Mouse (Mus musculus): ENCODE measurements around the gene Asns. TPM values are rescaled to one million over a fixed set of nuclear protein-coding genes. Genes with fewer than 3 reads are reported as not detected.
"Not testable (repeated sequence)": the region's sequence is repeated elsewhere in the genome, so short reads cannot be mapped to it uniquely, and the experiment has no call there.

Gene Asns
- total and polyA plus RNA-seq, 2 experiments, result 1.0 to 2.3 TPM

DNA sequence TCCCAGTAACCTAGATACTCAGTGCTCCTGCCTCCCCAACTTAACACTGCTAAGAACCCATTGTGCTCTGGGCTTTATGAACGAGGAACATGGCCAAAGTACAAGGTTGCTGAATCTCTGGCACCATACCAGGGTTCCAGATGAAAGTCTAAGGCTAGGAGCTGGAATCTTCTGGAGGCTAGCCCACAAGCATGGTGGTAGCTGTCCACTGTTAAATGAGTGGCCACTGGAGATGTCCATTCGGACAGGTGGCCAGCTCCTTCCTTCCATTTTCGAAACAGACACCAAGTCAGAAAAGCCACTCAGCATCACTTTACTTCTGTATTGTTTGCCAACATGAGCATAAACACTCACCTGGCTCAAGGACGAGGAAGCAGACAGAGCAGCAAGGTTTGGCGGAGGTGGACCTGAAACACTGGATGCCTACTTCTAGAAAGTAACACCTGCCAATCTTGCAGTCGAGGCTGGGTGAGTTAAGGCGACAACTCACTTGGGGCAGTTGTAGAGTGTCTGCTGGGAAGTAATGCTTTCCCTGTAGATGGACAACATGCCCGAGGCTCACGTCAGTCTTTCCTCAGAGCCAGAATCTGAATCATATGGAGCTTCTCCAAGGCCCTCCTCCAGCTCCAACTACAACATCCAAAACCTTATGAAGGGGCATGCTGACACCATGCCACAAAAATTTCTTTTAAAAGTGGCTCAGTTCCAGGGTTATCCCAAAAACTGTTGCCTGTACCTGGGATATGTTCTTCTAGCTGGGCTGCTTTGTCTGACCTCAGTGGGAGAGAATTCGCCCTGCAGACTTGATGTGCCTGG lies 20.4 kb downstream of the Asns start:
- DNase-seq (ENCODE audit: extremely low read depth, low read depth, low spot score), result no peak
- Histone ChIP-seq H3K9ac (ENCODE audit: low read depth, low read length) (no peak overlapping the region), H3K4me1 (ENCODE audit: control insufficient read depth, insufficient read depth, low read length) (no peaks in the 10 kb centered on the region), H3K27ac (replicated peaks; ENCODE audit: insufficient read depth, low read depth, low read length) (no peak overlapping the region), H3K4me3 (ENCODE audit: insufficient read depth, low read depth, low read length) (no peak overlapping the region), H3K27me3 (ENCODE audit: control insufficient read depth, insufficient read depth, low read length) (no peaks in the 10 kb centered on the region), H3K79me2 (ENCODE audit: control insufficient read depth, insufficient read depth, low read length) (no peaks in the 10 kb centered on the region), H3K36me3 (ENCODE audit: control insufficient read depth, insufficient read depth, low read length) (no peaks in the 10 kb centered on the region)
- 82% methylated on average over 10 of the region's 10 CpGs for WGBS
- TF ChIP-seq POLR2A (IDR thresholded peaks at IDR 0.05; ENCODE audit: extremely low read depth, insufficient read depth, low read length), result no peak
- TF ChIP-seq CTCF (IDR thresholded peaks at IDR 0.05; ENCODE audit: low read depth, low read length), result no peak

DNA sequence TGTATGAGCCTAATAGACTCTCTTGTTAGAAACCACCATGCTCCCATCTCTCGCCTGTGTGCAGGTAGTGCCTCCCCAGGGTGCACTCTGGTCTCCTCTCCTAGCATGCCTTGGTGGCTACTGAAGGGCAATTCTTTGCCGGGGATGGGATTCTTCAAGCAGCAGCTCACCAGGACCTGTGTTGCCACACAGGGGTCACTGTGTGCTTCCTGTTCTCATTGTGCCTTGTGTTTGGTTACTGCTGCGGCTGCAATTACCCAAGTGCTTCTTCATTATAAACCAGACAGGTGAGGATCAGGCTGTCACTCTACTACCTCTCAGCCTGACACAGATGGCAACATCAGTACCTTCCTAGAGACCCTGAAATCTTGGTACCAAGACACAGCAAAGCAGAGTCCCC lies 21.6 kb downstream of the Asns start:
- no peak overlapping the region for H3K9ac ChIP-seq (ENCODE audit: low read depth, low read length)
- no peak overlapping the region for H3K27ac ChIP-seq (replicated peaks; ENCODE audit: insufficient read depth, low read depth, low read length)
- TF ChIP-seq CTCF (IDR thresholded peaks at IDR 0.05; ENCODE audit: low read depth, low read length), result no peak
- TF ChIP-seq POLR2A (IDR thresholded peaks at IDR 0.05; ENCODE audit: extremely low read depth, insufficient read depth, low read length), result no peak
- H3K36me3 ChIP-seq (ENCODE audit: control insufficient read depth, insufficient read depth, low read length), result no peaks in the 10 kb centered on the region
- DNase-seq (ENCODE audit: extremely low read depth, low read depth, low spot score), result no peak
- H3K4me3 ChIP-seq (ENCODE audit: insufficient read depth, low read depth, low read length), result no peak overlapping the region
- no peaks in the 10 kb centered on the region for H3K79me2 ChIP-seq (ENCODE audit: control insufficient read depth, insufficient read depth, low read length)
- no peaks in the 10 kb centered on the region for H3K4me1 ChIP-seq (ENCODE audit: control insufficient read depth, insufficient read depth, low read length)
- H3K27me3 ChIP-seq (ENCODE audit: control insufficient read depth, insufficient read depth, low read length), result no peaks in the 10 kb centered on the region
- WGBS, result 62% methylated on average over 3 of the region's 3 CpGs

DNA sequence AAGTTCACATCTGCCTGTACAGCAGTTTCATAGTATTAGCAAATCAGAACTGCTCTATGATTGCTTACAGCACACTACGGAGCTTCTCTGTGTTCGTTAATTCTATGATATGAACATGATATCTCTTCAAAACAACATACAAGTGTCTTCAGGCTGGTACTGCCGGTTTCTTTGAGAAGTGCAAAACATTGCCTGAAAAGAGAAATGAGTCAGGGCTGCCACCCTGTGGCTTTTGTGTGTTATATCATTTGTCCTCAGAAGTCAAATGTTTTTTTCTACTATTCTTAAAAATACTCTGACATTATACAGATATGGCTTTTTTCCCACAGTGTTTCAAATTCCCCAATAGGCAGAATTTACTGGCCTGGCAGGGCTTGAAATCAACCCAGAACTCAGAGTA lies 22.5 kb downstream of the Asns start:
- Histone ChIP-seq H3K79me2 (ENCODE audit: control insufficient read depth, insufficient read depth, low read length) (no peaks in the 10 kb centered on the region), H3K36me3 (ENCODE audit: control insufficient read depth, insufficient read depth, low read length) (no peaks in the 10 kb centered on the region), H3K9ac (ENCODE audit: low read depth, low read length) (no peak overlapping the region), H3K27me3 (ENCODE audit: control insufficient read depth, insufficient read depth, low read length) (no peaks in the 10 kb centered on the region), H3K27ac (replicated peaks; ENCODE audit: insufficient read depth, low read depth, low read length) (no peak overlapping the region), H3K4me3 (ENCODE audit: insufficient read depth, low read depth, low read length) (no peak overlapping the region), H3K4me1 (ENCODE audit: control insufficient read depth, insufficient read depth, low read length) (no peaks in the 10 kb centered on the region)
- TF ChIP-seq POLR2A (IDR thresholded peaks at IDR 0.05; ENCODE audit: extremely low read depth, insufficient read depth, low read length), result no peak
- TF ChIP-seq CTCF (IDR thresholded peaks at IDR 0.05; ENCODE audit: low read depth, low read length), result no peak
- 41% methylated on average over 3 of the region's 3 CpGs for WGBS
- no peak for DNase-seq (ENCODE audit: extremely low read depth, low read depth, low spot score)

DNA sequence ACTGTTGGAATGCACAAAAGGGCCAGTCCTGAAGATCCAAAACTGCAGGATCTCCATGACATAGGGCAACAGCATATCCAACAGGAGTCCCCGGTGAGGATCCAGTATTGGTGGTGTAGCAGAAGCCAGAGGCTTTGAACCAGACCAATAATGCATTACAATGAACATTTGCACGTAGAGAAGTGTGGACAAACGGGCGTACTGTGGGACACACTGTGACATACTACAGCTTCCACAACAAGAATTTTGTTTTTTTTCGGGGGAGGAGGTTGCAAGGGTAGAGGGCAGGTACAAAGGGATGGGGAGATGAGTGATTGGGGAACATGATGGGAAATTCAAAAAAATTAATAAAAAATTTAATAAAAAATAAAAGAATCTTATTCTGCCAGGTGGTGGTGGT lies 23.3 kb downstream of the Asns start:
- TF ChIP-seq CTCF (IDR thresholded peaks at IDR 0.05; ENCODE audit: low read depth, low read length) (no peak), POLR2A (IDR thresholded peaks at IDR 0.05; ENCODE audit: extremely low read depth, insufficient read depth, low read length) (no peak)
- Histone ChIP-seq H3K36me3 (ENCODE audit: control insufficient read depth, insufficient read depth, low read length) (no peaks in the 10 kb centered on the region), H3K27me3 (ENCODE audit: control insufficient read depth, insufficient read depth, low read length) (no peaks in the 10 kb centered on the region), H3K79me2 (ENCODE audit: control insufficient read depth, insufficient read depth, low read length) (no peaks in the 10 kb centered on the region), H3K4me3 (ENCODE audit: insufficient read depth, low read depth, low read length) (no peak overlapping the region), H3K4me1 (ENCODE audit: control insufficient read depth, insufficient read depth, low read length) (no peaks in the 10 kb centered on the region), H3K27ac (replicated peaks; ENCODE audit: insufficient read depth, low read depth, low read length) (no peak overlapping the region), H3K9ac (ENCODE audit: low read depth, low read length) (no peak overlapping the region)
- 84% methylated on average over 5 of the region's 5 CpGs for WGBS
- no peak for DNase-seq (ENCODE audit: extremely low read depth, low read depth, low spot score)

DNA sequence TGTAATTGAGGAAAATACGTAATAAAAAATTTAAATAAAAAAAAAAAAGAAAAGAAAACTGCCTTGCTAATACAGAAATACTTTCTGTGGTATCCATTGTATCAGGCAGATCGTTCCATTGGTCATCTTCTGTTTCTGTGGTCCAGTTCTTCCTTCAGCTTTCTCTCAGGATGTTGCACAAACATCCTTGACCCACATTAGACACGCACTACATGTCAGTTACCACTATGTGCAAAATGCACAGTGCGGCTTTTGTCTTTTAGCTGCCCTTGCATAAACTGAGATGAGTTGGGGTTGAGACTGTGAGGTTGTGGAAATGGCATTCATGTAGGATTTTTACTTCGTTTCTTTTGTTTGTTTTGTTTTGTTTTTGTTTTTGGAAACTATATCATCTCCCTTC lies 24.7 kb downstream of the Asns start:
- H3K36me3 ChIP-seq (ENCODE audit: control insufficient read depth, insufficient read depth, low read length), result no peaks in the 10 kb centered on the region
- no peak overlapping the region for H3K4me3 ChIP-seq (ENCODE audit: insufficient read depth, low read depth, low read length)
- 88% methylated on average over 5 of the region's 5 CpGs for WGBS
- H3K79me2 ChIP-seq (ENCODE audit: control insufficient read depth, insufficient read depth, low read length), result no peaks in the 10 kb centered on the region
- no peaks in the 10 kb centered on the region for H3K4me1 ChIP-seq (ENCODE audit: control insufficient read depth, insufficient read depth, low read length)
- H3K27me3 ChIP-seq (ENCODE audit: control insufficient read depth, insufficient read depth, low read length), result no peaks in the 10 kb centered on the region
- H3K27ac ChIP-seq (replicated peaks; ENCODE audit: insufficient read depth, low read depth, low read length), result no peak overlapping the region
- no peak for DNase-seq (ENCODE audit: extremely low read depth, low read depth, low spot score)
- TF ChIP-seq POLR2A (IDR thresholded peaks at IDR 0.05; ENCODE audit: extremely low read depth, insufficient read depth, low read length), result no peak
- no peak for TF ChIP-seq CTCF (IDR thresholded peaks at IDR 0.05; ENCODE audit: low read depth, low read length)
- H3K9ac ChIP-seq (ENCODE audit: low read depth, low read length), result no peak overlapping the region

DNA sequence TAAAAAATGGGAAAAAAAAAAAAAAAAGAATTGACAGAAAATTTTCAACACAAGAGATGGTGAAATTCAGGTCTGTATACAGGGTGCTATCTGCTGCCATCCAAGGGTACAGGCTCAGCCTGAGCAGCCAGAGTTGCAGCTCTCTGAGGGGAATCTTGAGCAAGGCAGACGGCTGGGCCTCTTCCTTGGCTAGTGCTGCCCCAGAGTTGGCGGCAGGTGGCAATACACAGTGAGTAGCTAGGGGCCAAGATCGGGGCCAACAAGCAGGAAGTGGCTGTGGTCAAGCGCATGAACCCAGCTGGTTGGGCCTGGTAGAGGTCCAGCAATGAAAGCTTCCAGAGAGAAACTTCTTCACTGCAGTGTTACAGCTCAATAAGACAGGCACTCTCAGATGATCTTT lies 27.2 kb downstream of the Asns start:
- H3K4me1 ChIP-seq (ENCODE audit: control insufficient read depth, insufficient read depth, low read length); H3K79me2 ChIP-seq (ENCODE audit: control insufficient read depth, insufficient read depth, low read length); H3K27me3 ChIP-seq (ENCODE audit: control insufficient read depth, insufficient read depth, low read length); H3K4me3 ChIP-seq (ENCODE audit: insufficient read depth, low read depth, low read length); DNase-seq (ENCODE audit: extremely low read depth, low read depth, low spot score); H3K27ac ChIP-seq (replicated peaks; ENCODE audit: insufficient read depth, low read depth, low read length); H3K36me3 ChIP-seq (ENCODE audit: control insufficient read depth, insufficient read depth, low read length); H3K9ac ChIP-seq (ENCODE audit: low read depth, low read length): not testable (repeated sequence)
- 83% methylated on average over 4 of the region's 4 CpGs for WGBS
